Mouse (Mus musculus) right cerebral cortex, postnatal 4 days (tissue): ENCODE measurements around the gene Pid1.
A peak's percentile ranks its signal among the peaks of the same experiment; 100 is the strongest.
"Not testable (repeated sequence)": the region's sequence is repeated elsewhere in the genome, so short reads cannot be mapped to it uniquely, and the experiment has no call there.

Source experiments
- DNase-seq: peaks from one replicate; pipeline ENCODE4 v3.0.0-alpha.2; 2022

Gene Pid1

DNA sequence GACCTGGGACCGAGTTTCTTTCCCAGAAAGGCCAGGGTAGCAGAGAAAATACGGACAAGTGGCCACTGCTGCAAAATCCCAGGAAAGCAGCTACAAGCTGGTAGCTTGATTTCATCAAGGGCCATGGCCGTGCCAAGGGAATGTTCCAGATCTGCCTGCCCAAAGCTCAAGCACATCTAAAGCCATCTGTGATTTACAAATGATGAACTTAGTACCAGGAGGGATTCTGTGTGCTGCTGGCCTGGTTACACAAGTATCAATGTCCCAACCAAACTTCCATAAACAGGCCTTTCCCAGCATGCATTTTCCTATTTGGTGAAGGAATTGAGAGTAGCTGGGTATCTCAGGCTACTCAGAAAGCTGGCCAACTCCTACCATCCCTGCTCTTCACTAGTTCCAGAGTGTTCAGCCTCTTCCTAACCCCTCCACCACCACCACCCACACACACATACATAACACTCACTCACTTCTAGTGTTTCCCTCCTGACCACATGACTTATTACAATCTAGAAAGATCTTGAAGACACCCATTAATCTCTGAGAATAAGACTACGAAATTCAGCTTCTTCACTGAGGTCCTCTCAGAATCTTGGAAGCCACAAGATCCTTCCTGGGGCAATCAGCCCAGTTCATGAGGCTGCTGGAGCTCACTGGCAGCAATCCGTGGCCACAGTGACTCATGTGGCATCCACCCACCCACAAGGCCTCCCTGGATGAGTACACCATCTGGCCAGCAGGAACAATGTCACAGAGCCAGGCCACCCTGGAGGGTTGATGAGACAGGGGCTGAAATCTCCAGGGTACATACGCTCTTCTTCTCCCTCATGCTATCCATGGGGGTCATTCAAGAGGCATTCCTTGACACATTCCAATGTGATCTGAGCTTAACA is 4.1 kb downstream of the Pid1 start:
- DNase-seq = no peak

DNA sequence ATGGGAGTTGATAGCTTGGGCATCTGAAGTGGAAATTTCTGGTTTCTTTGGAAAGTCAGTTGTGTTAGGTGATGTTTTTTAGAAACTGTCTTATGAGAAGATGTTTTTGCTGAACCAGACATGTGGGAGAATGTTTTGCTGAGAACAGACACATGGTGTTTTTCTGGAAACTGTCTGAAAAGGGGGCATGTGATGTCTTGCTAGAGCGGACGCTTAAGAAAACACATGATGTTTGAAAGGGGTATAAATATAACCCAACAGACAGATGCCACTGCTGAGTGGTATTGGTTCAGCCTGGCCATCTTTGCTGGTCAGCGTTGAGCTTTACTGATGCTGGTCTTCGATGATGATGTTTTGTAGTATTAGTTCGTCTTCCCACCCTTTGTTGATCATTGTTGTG is 6.8 kb downstream of the Pid1 start:
- no peak for DNase-seq

DNA sequence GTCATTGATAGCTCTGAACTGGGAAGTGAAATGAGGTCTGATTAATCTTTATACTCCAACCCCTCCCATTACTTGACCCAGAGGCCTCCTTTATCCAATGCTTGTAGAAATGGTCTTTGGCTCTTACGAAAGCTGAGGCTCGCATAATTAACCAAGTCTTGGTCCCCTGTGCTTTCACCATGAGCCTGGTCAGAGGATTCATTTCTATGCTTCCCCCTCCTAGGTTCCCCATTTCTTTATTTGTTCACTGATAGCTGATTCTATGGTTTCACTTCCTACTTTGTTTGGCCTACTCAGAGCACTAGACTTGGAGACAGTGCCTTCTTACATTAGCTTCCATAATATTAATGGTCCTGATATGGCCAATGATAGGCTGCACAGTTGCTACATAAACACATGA is 13.7 kb downstream of the Pid1 start:
- no peak for DNase-seq

DNA sequence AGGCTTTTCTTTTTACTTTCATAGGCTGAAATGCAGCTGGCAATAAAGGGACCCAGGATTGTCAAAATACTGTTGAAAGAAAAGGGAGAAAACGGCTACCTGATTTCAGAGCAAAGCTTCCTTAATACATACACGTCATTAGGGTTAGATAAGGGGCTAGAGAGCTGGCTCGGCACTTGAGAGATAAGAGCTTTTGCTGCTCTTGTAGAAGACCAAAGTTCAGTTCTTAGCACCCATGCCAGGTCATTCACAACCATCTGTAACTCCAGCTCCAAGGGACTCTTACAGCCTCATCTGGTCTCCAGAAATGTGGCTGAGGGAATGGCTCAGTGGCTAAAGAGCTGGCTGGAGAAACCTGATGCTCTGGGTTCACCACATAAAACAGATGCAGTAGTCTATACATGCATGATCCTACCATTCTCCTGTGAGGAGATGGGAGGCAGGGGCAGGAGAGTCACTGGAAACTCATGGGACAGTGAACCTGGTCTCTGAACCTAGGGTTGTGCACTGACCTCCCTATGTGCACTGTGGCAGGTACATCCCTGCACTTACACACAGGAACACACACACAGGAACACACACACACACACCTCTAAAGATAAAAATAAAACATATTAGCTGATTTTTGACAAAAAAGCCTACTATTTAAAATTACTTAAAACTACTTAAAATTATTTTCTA is 16.0 kb downstream of the Pid1 start:
- no peak for DNase-seq

DNA sequence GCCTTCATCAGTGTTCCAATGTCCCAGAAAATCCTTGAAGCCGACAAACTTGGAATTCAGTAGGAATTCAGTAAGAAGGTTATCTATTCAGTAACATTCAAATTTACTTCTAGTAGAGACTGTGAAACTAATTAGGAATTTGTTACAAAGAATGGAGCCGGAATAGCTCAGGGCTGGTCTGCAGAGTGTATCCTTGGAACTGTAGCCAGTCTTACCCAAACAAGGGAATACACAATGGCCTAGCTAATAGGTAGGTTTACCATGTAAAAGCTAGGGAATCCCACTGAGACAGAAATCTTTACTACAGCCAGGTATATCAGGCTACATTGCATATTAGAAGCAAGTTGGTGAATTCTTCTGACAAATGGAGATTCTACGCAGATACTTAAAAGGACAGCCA is 31.2 kb downstream of the Pid1 start:
- not testable (repeated sequence) for DNase-seq

DNA sequence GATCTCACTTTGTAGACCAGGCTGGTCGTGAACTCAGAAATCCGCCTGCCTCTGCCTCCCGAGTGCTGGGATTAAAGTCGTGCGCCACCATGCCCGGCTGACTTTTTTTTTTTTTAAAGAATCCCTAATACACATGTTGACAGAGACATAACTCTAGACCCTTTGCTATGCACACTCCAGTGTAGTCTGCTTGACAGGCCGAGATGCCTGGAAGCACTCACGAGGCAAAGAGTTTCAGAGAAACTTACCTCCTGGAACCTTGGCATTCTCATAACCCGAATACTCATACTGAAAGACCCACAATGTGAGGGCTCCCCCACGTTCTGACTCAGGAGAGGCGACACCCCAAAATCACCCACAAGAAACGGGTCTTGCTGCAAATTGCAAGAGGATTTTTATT is 32.1 kb downstream of the Pid1 start:
- DNase-seq = not testable (repeated sequence)

DNA sequence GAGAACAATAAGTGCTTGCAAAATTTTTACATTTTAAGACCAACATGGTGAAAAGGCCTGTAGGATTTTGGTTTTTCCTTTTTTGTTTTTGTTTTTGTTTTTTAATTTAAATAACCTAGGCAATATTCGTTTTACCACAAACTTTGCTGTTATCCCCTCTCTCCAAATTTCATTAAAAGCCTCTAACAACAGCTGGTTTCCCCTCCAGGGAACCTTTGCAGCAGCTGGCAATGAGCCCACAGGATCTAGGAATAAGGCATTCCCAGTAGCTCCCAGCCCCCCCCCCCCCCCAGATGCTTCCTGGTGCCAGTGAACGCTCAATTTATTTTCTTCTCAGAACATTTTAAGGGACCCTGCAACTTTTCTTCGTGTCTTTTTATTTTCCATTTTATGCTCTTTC is 38.7 kb downstream of the Pid1 start:
- DNase-seq = peak; percentile 14

DNA sequence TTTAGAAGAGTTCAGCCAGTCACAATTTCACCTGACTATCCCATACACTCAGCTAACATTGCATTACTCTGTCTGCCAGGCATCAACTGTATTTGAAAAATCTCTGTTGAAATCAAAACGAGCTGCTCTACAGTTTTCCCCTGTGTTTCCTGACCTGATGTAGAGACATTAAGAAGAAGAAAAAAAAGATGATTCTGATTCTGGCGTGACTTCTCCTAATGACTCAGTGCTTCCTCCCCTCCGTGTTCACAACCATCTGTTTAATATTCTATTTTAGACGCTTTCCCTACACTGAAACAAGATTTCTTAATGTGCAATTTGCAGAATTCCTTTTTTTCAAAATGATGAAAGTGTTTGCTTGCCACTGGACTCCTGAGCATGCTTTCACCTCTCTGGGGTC is 42.7 kb downstream of the Pid1 start:
- DNase-seq = no peak

DNA sequence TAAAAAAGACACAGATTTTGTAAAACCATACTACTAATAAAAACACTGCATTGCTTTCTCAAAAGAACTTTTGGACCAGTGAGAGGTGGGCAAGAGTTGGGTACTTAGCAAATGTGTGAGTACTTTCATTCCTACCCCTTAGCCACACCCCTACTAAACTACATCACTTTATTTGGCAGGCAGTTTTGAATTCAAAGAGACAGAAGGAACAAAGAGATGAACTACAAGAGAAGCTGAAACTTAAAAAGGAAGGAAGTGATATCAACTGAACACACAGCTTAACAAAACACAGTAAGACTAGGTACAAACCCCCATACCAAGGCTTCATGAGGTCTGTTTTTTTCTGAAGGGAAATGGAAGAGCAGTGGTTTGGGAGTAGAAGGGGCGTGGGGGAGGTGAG is 45.4 kb downstream of the Pid1 start:
- DNase-seq = no peak

DNA sequence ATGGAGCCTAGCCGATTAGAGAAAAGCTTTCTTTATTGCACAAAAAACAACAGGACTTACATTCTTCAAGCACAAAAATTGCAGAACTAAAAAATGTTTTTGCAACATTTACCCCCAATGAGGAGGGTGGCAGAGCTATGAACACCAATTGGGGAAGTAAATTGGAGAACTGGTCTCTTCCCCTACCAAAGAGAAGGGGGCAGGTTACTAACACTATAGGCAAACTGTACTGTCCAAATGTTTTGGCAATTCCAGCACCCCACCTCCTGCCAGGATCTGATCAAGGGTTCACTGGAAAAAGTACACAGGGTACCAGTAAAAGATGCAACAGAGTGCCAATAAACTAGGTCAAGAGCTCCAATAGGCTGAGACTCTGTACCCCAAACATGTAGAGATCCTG is 46.2 kb downstream of the Pid1 start:
- DNase-seq = no peak

DNA sequence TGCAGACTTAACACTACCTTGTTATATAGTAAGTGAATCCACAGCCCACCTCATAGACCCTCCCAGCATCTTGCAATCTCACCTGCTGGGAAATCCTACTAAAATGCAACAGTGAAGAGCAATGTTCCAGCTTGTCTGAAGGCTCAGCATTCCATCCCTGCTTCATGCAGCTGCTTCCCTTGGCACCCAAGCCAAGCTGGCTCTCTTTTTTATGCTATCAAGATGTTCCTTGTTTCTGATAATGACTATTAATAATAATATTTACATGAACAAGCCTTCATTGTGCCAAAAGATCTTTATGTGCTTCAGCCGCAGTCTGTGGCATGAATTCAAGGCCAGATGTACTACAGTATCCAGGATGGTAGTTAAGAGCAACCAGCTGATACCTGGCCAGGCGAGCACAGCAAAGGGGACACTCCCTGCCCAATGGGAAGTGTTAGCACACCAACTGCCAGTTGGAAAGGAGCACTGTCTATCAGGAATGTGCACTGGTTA is 54.0 kb downstream of the Pid1 start:
- DNase-seq = no peak

DNA sequence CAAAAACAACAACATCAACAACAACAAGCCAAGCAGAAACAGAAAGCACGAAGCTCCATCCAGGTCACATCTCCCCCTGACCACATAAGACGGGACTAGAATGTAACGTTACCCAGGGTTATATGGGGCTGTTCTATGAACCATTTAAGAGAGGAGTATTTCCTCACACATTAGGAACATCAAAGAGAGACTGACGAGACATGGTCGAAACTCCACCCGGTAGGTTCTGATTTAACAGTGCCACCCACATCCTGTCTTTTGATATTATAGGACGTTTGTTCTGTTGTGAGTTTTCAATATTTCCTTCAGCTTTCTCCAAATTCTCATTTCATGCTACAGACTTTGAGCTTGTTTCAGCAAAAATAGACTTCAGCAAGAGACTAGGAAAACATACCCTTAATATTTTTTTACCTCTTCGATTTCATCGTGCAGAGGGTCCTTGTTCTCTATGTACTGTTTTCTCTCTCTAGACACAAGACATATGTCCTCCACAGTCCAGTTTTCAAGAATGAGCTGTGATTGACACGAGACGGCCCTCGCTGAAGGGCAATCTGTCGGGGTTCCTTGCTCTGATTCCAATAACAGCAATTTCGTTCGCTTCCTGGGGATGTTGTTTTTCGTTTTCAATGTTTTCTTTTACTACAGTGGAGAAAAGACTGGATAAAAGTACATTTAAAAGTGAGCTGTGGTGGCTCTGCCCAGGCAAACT is 58.1 kb downstream of the Pid1 start:
- no peak for DNase-seq

DNA sequence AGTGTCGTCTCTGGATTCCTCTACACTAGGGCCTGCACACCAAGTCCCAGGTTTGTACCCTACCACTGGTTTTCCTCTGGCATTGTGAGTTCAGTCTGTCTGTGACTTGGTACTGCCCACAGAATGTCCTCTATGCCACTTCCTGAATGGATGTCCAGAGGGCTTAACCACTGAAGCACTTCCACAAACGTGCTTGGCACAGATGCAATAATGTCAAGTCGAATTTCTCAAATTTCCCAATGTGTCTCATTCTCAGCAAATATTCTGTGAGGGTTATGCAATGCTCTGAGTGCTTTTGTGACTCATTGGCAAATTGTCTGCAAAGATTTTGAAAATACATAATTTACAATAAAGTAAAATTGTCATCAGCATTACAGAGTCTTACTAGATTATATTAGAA is 61.2 kb downstream of the Pid1 start:
- no peak for DNase-seq

DNA sequence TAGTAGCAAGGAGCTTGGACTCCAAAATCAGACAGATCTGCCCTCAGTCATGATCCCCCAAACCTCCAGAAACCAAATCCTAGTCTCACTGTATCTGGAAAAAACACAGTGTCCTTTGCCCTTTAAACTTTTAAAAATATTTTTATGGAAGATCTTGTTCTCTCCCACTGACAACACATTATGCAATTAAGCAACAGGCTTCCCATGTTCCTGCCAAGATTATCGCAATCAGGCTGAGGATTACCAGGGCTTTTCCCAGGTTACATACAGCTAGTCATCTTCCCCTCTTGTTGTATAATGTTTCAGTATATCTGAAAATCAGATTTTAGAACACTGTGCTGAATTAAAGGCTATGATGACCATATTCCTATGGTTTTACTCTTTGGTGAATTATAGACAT is 64.3 kb downstream of the Pid1 start:
- DNase-seq = no peak

DNA sequence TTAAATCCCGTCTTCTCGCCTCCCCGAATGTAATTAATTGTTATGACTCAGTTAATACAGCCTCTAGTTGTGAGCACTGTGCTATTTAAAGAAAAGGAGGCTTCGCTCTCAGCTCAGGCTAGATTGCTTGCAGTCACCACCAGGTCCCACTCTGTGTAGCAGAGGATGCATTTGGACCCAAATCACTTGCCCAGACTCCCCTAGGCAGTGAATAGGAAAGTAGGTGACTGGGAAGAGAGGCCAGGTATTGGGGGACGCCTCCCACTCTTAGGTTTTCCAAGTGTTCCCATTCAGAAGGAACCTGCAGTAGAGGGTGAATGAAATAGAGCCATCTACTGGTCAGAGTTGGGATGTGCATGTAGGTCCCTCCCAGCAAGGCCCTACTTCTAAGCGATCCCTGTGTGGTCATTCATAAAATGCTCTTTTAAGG is 77.3 kb downstream of the Pid1 start:
- DNase-seq = peak; percentile 43

DNA sequence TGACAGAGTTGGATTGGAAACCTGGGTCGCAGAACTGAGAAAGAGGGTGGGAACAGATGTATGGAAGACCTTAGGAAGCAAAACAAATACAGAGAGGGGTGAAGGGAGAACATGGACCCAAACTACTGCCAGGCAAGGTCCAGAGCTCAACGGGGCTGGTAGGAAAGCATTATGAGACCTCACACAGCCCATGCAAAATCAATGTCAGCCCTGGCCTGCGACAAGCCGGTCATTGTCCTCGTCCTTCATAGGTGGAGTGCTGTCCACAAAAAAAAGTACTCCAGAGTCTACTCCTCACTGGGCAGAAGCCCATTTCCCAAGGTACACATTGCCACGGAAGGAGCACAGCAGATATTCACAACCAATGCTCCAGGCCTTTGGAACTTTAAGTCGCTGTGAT is 78.4 kb downstream of the Pid1 start:
- no peak for DNase-seq

DNA sequence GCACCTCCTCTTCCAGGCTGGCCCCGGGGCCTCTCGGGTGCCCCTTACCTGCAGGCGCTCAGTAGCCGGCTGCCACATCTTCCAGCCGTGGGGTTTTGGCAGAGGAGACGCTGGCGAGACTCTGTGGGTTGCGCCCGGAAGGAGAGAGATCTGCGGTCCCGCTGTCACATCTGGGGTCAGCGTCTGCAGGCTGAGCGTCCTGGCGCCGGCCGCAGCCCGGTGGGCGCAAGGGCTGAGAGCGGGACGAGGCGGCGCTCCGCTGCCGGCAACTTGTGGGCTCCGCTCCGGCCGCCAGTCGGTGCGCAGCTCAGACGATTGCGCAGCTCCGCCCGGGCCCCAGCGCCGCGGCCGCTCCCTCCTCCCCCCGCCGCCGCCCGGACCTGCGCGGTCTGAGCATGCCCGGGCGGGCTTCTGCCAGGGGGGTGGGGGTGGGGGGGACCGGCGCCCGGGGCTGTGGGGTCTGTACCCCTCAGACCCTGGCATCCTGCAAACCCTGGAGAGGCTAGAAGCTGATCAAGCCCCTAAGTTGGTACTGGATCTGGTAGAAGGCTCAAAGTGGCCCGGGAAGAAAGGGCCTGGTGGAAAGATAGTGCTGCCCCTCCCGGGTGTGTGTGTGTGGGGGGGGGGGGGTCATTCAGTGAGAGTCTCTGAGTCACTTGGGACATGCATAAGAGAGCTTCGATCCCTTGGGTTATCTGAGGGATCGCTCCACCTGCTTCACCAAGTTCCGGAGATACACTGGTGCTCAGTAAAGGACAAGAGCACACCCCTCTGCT is 79.5 kb downstream of the Pid1 start:
- peak; percentile 68 for DNase-seq

DNA sequence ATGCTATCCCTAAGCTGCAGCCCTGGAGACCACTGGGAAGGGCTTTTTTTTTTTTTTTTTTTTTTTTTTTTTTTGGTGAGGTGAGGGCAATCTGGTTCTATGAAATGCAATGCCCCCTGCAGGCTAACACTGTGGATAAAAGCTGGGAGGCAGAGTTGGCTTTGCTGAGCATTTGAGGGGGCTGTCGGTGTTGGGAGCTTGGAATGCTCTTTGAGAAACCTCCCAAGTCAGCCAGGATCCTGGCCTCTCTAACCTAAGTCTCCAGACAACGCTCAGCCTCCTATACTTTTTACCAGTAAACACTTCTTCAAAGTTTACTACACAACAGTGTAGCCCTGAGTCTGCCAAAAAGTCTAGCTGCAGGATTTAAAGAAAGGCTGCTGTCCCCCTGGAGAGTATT is 80.9 kb downstream of the Pid1 start:
- DNase-seq = peak; percentile 34

DNA sequence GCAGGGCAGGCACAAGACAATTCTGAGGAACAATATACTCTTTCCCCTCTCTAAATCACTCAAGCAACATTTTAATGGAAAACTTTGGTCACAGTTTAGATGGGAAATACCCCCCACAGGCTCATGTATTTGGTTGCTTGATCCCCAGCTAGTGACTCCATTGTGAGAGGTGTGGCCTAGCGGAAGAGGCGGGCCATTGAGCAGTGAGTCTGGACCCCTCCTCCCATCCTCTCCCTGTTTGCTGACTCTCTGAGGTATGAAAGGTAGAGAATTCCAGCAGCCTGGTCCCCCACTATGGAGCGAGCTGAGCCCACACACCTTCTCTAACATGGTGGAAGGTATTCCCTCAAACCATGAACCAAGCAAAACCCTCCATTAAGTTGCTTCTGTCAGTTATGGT is 83.8 kb downstream of the Pid1 start:
- DNase-seq = no peak

DNA sequence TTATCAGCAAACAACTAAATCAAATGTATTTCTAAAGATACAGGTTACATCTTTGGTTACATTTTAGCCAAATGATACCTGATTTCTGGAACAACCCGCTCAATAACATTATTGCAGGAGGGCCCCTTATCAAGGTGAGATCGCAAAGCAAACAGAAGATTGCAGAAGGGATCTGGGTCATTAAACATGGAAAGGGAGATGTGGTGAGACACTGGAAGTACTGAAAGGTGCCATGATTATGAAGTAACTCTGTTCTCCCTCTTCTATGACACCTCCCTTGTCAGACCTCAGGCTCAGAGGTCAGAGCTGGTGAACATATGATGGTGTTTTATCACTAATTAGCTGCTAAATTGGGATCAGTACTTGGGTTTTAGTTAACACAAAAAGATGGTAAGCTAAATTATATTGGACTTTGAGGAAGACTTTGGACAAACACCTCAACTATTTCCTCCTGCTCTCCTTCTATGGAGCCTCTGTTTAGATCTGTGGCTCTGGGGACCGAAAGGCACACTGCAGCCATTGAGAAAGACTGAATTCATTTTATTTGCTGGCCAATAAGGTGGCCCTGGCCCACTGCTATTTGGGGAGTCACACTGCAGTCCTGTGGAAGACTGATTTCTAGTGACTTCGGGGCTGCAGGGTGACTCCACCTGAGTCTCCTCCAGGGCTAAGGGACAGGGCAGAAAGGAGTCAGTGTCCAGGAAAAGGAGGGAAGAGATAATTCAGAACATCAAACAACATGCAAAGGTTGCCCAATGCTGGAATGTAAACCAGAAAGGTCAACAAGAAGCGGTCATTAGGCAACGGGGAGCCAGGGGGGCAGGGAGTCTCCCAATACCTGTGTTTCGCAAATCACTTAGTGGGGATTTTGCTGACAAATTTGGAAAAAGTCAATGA is 85.4 kb downstream of the Pid1 start:
- DNase-seq = no peak

DNA sequence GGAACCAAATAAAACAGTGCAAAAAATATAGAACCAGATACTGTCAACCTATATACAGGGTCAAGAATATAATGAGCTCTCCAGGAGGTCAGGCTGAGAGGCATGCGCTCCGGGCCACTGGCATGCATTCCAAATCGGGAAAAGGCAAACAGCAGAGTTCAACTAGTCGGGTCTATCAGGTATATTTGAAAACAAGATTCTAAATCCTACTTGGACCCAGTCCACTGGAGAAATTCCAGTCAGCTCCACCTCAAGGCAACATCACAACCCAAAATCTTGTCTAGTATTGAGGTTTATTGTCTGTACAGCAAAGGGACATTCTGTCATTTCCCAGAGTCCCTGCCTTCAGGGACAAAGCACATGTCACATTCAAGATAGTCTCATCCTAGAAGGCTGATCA is 91.0 kb downstream of the Pid1 start:
- DNase-seq = no peak

DNA sequence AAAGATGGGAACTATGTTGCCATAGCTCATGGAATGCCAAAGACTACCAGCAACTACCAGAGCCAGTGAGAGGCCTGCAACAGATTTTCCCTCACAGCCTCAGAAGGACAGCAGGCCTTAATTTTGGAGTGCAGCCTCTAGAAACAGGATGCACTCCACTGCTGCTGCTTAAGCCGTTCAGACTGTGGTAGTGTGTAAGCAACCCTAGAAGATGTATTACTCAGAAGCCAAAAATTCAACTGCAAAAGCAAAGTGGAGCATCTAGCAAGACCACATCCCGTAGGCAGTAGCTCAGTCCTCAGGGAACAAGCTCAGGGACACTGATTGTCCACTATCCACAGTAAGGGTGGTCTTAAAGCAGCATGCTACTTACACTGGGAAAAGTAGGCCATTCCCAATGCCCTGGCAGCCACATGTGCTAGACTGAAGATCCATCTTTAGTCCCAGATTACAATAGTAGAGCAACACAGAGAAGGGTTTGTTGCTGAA is 92.2 kb downstream of the Pid1 start:
- no peak for DNase-seq
